Mouse (Mus musculus) CD4-positive, CD25-positive, alpha-beta regulatory T cell, adult 2 months (primary cell): Measurements from ENCODE around the gene Tdpoz5.
"Not testable (repeated sequence)": the region's sequence is repeated elsewhere in the genome, so short reads cannot be mapped to it uniquely, and the experiment has no call there.

Experiments used
- DNase-seq: peaks from one replicate; pipeline ENCODE4 v3.0.0-alpha.2; 2012; ENCODE audit warnings: low read depth, low spot score

Tdpoz5 gene

DNA sequence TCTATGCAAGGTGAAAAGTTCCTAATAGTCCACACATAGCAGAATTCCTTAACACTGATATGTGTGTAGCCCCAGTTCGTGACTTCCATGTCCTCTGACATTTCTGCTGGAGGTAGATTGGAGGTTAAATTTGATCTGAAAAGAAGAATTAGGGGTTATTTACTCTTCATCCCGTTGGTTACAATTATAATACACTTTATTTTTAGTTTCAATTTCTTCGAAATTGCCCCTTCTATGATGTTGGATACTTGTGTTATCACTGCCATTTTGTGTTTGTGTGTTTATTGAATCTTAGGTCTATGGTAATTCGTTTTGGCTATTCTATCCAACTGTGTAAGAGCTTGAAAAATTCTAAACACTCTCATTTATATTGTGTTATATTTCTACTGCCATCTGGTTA, at the start of gene Tdpoz5:
Gene Tdpoz5 (minus strand): TSS at position 101 of the 400 bp plus-strand sequence.
- not testable (repeated sequence) for DNase-seq

DNA sequence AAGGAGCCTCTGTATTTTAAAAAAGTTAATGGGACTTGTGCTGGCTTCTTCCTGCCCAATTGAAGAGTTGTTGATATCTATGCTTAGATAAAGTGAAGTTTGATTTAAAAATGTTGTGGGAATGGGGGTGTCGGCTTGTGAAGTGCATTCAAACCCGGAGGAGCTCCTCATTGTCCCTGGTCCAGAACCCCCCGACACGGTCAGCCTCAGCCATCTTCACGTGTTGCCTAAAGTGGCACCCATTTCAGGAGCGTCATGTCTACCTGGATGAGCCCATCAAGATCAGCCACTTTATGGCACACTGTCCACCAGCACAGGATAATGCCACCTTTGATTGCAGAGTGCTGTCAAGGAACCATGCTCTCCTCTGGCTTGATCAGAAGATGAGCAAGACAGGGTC, 7.8 kb upstream of the Tdpoz5 start:
- DNase-seq = not testable (repeated sequence)

- DNase-seq = not testable (repeated sequence)
These were observed 17.7 kb downstream of the Tdpoz5 start, which contains the start of gene Gm9117 for GRCm38 (mm10) chr3:93943443-93943842. Gm9117 (minus strand) TSS chr3:93943543.

- not testable (repeated sequence) for DNase-seq
These were observed 22.7 kb downstream of the Tdpoz5 start for GRCm38 (mm10) chr3:93938386-93938785.
